Mouse (Mus musculus): ENCODE results near the gene Aff4.

GRCm38 (mm10) chr11:53430670-53431346, 80.2 kb downstream of the Aff4 start, which contains the start of the genes Uqcrq and Gdf9:
- no peak for TF ChIP-seq CTCF (IDR thresholded peaks at IDR 0.05; ENCODE audit: extremely low read depth, insufficient read depth, low read length)
- TF ChIP-seq POLR2A (IDR thresholded peaks at IDR 0.05; ENCODE audit: extremely low read depth, insufficient read depth, low read length) = peak; percentile 84
